Mouse (Mus musculus) hindbrain, embryonic 14.5 days (tissue): ENCODE measurements around the gene Cdkn2b. TPM values are rescaled to one million over a fixed set of nuclear protein-coding genes. Genes with fewer than 3 reads are reported as not detected.

Experiments used
- ATAC-seq: fragments of 200-750 bp; cut with Nextera tagmentation; 2 replicates; pipeline ENCODE4 v1.8.0; 2017; ENCODE audit warnings: moderate number of reproducible peaks, mild to moderate bottlenecking, moderate TSS enrichment, moderate library complexity; ENCODE audit not compliant: low FRiP score
- DNase-seq: peaks from one replicate; pipeline ENCODE4 v3.0.0-alpha.2; 2015; ENCODE audit warnings: low spot score
- H3K27ac ChIP-seq: fragments of 300-500 bp; sonication (generic); 2 replicates; pipeline ENCODE4 v1.5.1; 2014; ENCODE audit warnings: mild to moderate bottlenecking, moderate library complexity
- H3K27me3 ChIP-seq: fragments of 300-500 bp; sonication (generic); 2 replicates; pipeline ENCODE4 v1.6.1; 2014; ENCODE audit warnings: mild to moderate bottlenecking, low read length, mixed read lengths; ENCODE audit not compliant: control insufficient read depth, insufficient read depth
- H3K36me3 ChIP-seq: fragments of 300-500 bp; sonication (generic); replicated peaks from 2 replicates; pipeline ENCODE4 v1.6.1; 2014; ENCODE audit not compliant: control insufficient read depth, insufficient read depth
- H3K4me1 ChIP-seq: fragments of 300-500 bp; sonication (generic); replicated peaks from 2 replicates; pipeline ENCODE4 v1.6.1; 2014; ENCODE audit warnings: antibody characterized with exemption, low read length, mixed read lengths; ENCODE audit not compliant: control insufficient read depth, insufficient read depth
- H3K4me2 ChIP-seq: fragments of 300-500 bp; sonication (generic); replicated peaks from 2 replicates; pipeline ENCODE4 v1.6.1; 2014; ENCODE audit warnings: mild to moderate bottlenecking, moderate library complexity
- H3K4me3 ChIP-seq: fragments of 300-500 bp; sonication (generic); replicated peaks from 2 replicates; pipeline ENCODE4 v1.5.1; 2014; ENCODE audit warnings: mild to moderate bottlenecking, low read length
- H3K9ac ChIP-seq: fragments of 300-500 bp; sonication (generic); 2 replicates; pipeline ENCODE4 v1.6.1; 2014
- H3K9me3 ChIP-seq: fragments of 300-500 bp; sonication (generic); 2 replicates; pipeline ENCODE4 v1.6.1; 2016; ENCODE audit warnings: low read length; ENCODE audit not compliant: control insufficient read depth
- WGBS: fragments of 180-500 bp; shearing (Covaris S2); extraction: QIAGEN DNeasy Blood & Tissue Kit; methylation state at CpG from one replicate; pipeline ENCODE4 v1.1.7; 2014; 5-methylcytosine and 5-hydroxymethylcytosine counted together
- polyA plus RNA-seq: library from polyadenylated mRNA; unstranded; fragments of >200 nt; fragmentation: Nextera tagmentation; extraction: Ambion mirVana; gene quantifications from 2 replicates; pipeline ENCODE4 v1.2.1, GENCODE M21; 2014

Cdkn2b gene
- polyA plus RNA-seq, 1 experiment from 2014 or later, result 1.3 TPM

GRCm38 (mm10) chr4:89257768-89258167 lies 53.1 kb downstream of the Cdkn2b start:
- H3K27me3 ChIP-seq, result no peaks in the 10 kb centered on the region
- H3K4me1 ChIP-seq, result no peaks in the 10 kb centered on the region
- DNase-seq (no peak), ATAC-seq (no peak)
- H3K9me3 ChIP-seq, result no peaks in the 10 kb centered on the region
- no peak overlapping the region for H3K27ac ChIP-seq
- H3K4me2 ChIP-seq, result no peak overlapping the region
- H3K9ac ChIP-seq, result no peak overlapping the region
- H3K4me3 ChIP-seq, result no peak overlapping the region
- H3K36me3 ChIP-seq, result no peaks in the 10 kb centered on the region
- 77% methylated on average over 1 of the region's 1 CpGs for WGBS

Other genes starting within 250 kb of the Cdkn2b start
- 29.1 and 30.7 TPM in 2 replicates for gene Mtap, start 173.9 kb downstream of the Cdkn2b start, polyA plus RNA-seq
- gene Cdkn2a, start 16.4 kb downstream of the Cdkn2b start, polyA plus RNA-seq, result not detected in 2 replicates